Mouse (Mus musculus): ENCODE measurements around the gene Lama2.

Gene Lama2

DNA sequence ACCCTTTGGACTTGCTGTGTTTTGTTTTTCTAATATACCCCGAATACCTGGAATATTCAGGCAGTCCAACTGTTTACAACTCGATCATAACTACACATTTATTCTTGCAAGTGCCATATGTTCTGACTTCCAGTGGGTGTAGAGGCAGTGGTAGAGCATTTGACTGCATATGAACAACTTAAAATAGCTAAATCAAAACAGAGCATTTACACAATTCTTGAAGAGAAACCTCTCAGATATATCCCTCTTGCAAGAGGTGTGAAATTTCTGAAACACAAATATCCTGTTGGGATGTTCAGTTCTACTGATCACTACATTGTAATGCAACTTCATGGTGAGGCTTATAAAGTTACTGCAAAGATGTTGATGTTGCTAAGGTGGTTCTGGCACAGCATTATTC is 572.4 kb downstream of the Lama2 start:
- in situ Hi-C loops (cut with MboI; ENCODE audit: unreplicated experiment in 2 of 2) = no loop called here

- in situ Hi-C loops (cut with MboI; ENCODE audit: unreplicated experiment in 2 of 2) = no loop called here
Observed at GRCm38 (mm10) chr10:27041812-27042211, 577.7 kb downstream of the Lama2 start.

DNA sequence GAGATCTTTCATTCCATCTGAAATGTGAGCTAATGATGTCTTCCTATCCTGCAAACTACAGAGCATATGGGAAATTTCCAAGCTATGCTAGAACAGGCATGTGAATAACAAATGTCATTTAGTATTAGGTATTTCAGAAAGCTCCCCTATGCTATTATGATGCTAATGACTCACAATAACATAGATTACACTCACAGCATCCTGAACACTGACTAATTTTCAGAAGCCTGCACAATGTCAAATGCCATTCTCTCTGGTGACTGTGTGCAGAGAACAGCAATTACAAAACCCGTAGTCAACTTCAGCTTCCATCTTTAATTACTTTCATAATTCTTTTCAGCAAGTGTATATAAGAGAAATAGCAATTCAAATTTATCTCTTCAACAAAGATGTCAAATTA is 596.9 kb downstream of the Lama2 start:
- in situ Hi-C loops (cut with MboI; ENCODE audit: unreplicated experiment in 2 of 2) = no loop called here

DNA sequence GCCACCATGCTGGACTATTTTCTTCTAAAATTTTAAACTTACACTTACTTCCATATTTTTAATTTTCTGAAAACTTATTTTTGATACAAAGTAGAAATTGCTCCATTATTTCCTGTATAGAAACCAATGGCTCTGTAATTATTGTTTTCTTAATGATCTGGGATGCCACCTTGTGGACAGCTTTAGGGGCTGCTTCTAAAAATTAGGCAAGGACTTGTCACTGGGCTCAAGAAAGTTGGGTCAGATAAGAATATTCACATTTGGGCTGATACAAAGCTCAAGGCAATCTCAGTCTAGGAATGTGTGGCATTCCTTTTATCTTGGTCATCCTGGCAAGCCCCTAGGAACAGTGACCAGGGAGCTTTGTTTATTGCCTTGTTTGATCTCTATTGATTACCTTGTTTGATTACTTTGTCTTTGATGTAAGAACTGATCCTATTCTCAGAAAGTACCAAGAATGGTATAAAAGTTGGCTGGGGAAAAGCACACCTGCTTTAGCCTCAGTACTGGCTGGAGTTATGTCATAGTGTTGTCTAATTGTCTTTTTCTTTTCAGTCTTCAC is 606.7 kb downstream of the Lama2 start:
- in situ Hi-C loops (cut with MboI; ENCODE audit: unreplicated experiment in 2 of 2) = no loop called here

GRCm38 (mm10) chr10:27007364-27007763 is 612.2 kb downstream of the Lama2 start:
- in situ Hi-C loops (cut with MboI; ENCODE audit: unreplicated experiment in 2 of 2) = no loop called here

DNA sequence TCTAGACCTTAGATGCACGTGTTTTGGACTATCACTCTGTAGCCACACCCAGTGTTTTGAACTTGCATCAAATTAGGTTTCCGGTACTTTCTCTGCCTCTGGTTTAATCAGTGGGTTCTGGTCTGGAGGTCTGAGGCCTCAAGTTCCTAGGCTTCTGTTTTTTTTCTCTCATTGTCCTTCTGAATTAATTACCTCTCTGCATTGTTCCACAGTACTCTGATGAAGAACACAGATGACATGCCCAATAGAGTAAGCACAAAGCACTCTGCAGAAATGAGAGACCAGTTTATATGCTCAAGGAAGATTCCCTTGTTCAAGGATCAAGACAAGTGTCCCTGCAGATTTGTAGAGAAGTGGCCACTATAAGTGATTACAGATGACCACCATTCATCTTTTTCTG is 613.8 kb downstream of the Lama2 start:
- in situ Hi-C loops (cut with MboI; ENCODE audit: unreplicated experiment in 2 of 2) = no loop called here

GRCm38 (mm10) chr10:27001554-27002178 is 617.9 kb downstream of the Lama2 start:
- in situ Hi-C loops (cut with MboI; ENCODE audit: unreplicated experiment in 2 of 2) = no loop called here

GRCm38 (mm10) chr10:26996684-26997083 is 622.9 kb downstream of the Lama2 start:
- in situ Hi-C loops (cut with MboI; ENCODE audit: unreplicated experiment in 2 of 2) = loop anchor here (5.0 to 25.0 kb wide), 4 partner anchors 502 to 1734 kb away; no protein-coding TSS in a partner anchor

GRCm38 (mm10) chr10:26995987-26996386 is 623.6 kb downstream of the Lama2 start:
- in situ Hi-C loops (cut with MboI; ENCODE audit: unreplicated experiment in 2 of 2) = loop anchor here (5.0 to 25.0 kb wide), 4 partner anchors 501 to 1734 kb away; no protein-coding TSS in a partner anchor

GRCm38 (mm10) chr10:26995182-26995975 is 624.2 kb downstream of the Lama2 start:
- in situ Hi-C loops (cut with MboI; ENCODE audit: unreplicated experiment in 2 of 2) = loop anchor here (5.0 to 25.0 kb wide), 4 partner anchors 501 to 1733 kb away; no protein-coding TSS in a partner anchor

DNA sequence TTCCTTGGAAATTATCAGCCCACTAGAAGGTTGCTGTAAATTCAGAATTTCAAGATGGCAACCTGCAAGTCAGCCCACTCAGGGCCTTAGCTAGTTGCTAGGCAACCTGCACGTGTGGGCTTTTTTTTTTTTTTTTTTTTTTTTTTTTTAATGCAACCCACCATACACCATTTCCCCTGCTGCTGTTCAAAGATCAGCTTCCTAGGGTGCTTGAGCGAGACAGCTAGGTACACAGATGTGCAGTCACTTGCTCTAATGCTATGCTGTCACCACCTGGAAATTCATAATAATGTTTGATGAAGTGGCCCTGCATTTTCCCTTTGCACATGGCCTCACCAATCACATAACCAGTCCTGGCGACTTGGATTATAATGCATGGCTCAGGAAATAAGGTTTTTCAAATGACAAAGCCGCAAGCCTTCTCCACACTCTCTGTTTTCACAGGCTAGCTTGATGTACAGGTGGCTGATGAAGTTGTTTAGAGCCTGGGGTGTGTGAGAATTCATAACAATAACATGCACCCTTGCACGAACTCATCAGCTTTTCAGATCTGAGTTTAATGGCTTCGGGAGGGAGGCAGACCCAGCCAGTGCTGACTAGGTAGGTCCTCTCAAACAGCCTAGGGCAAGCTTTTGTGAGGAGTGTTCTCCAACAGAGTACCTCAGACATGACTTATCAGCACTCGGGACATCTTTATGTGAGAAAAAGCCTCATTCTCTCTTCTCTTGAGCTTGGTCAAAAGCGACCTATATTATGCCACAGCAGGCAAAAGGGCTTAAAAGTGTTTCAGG is 625.4 kb downstream of the Lama2 start:
- in situ Hi-C loops (cut with MboI; ENCODE audit: unreplicated experiment in 2 of 2) = loop anchor here (5.0 to 25.0 kb wide), 6 partner anchors 282 to 1732 kb away; no protein-coding TSS in a partner anchor

GRCm38 (mm10) chr10:26985451-26985850 is 634.1 kb downstream of the Lama2 start:
- in situ Hi-C loops (cut with MboI; ENCODE audit: unreplicated experiment in 2 of 2) = loop anchor here in 1 of 2 experiments (25.0 kb wide), 1 partner anchor 1723 kb away; no protein-coding TSS in a partner anchor

DNA sequence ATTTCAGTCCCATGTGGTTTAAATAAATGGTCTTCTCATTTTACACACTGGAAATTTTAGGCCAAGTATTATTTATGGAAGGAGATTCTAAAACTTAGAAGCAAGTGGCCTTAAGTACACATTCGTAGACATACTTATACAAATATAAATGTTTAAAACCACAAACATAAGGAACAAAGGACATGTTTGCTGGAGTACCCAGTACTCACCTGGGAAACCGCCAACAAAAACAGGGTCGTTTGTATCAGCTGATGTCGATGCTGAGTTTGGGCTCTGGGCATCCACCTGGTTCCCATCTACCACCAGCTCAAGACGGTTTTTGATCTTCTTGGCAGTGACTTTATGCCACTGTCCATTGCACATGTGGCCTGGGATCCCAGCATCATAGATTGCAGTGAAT is 635.5 kb downstream of the Lama2 start:
- in situ Hi-C loops (cut with MboI; ENCODE audit: unreplicated experiment in 2 of 2) = loop anchor here in 1 of 2 experiments (25.0 kb wide), 1 partner anchor 1722 kb away; no protein-coding TSS in a partner anchor

DNA sequence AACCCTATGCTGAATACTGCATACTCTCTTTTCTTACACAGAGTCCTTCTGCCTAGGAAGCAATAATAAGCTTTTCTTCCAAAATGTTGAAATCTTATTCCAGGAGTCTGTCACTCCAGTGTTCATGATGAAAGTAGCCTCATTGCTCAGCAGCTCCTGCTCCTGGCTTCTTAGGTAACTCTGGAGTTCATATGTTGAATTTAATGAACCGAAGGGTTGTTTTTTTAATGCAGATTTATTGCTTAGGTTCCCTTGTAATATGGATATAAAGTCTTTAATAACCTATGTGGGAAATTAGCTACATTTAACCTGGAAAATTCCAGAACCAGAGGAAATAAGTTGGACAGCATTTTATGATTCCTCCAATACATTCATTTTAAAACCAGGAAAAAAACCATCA is 636.0 kb downstream of the Lama2 start:
- in situ Hi-C loops (cut with MboI; ENCODE audit: unreplicated experiment in 2 of 2) = loop anchor here in 1 of 2 experiments (25.0 kb wide), 1 partner anchor 1721 kb away; no protein-coding TSS in a partner anchor

DNA sequence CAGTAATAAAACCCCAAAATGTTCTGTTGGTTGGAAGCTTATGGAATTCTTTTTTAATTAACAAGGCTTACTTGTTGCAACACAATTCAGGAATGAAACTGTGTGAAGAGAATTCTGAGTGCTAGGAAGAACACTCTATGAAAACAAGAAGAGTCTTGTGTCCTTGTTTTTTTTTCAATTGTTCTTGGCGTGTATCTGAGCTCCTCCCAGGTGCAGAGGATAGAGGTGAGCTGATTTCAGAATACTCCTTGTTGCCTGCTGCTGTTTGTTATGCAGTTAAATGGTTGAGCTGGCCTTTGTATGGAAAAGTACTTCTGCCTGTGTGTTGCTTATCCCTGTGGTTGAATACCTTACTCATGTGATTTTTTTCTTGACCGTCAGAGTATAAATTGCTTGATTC is 636.9 kb downstream of the Lama2 start:
- in situ Hi-C loops (cut with MboI; ENCODE audit: unreplicated experiment in 2 of 2) = loop anchor here in 1 of 2 experiments (25.0 kb wide), 1 partner anchor 1720 kb away; no protein-coding TSS in a partner anchor

- in situ Hi-C loops (cut with MboI; ENCODE audit: unreplicated experiment in 2 of 2) = loop anchor here in 1 of 2 experiments (25.0 kb wide), 1 partner anchor 1713 kb away; no protein-coding TSS in a partner anchor
Observed at GRCm38 (mm10) chr10:26975372-26975771, 644.2 kb downstream of the Lama2 start.

DNA sequence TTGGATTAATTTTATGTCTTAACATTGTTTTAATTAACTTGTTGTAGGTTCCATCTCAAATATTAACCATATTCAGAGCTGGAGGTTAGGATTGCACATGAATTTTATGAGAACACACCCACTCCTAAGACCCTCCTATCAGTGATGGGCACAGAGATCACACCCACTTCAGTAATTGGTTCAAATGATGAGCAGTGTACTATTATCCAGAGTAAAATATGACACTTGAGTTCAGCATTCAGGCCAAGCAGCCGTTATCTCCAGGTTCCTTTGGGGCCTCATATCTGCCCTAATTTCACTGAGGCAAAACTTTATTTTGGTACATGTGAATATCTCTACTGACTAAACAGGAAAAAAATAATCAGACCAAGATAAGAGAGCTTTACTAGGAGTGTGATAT is 645.3 kb downstream of the Lama2 start:
- in situ Hi-C loops (cut with MboI; ENCODE audit: unreplicated experiment in 2 of 2) = no loop called here

DNA sequence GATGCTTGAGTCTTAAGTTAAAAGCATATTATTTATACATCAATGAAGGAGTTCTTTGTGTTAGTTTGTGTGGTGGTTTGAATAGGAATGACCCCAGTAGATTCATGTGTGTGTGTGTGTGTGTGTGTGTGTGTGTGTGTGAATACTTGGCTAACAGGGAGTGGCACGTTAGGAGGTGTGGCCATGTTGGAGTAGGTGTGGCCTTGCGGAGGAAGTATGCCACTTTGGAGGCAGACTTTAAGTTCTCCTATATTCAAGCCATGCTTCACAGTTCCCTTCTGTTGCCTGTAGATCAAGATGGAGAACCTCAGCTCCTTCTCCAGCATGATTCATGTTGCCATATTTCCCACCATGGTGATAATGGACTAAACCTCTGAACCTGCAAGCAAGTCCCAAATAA is 646.0 kb downstream of the Lama2 start:
- in situ Hi-C loops (cut with MboI; ENCODE audit: unreplicated experiment in 2 of 2) = no loop called here

DNA sequence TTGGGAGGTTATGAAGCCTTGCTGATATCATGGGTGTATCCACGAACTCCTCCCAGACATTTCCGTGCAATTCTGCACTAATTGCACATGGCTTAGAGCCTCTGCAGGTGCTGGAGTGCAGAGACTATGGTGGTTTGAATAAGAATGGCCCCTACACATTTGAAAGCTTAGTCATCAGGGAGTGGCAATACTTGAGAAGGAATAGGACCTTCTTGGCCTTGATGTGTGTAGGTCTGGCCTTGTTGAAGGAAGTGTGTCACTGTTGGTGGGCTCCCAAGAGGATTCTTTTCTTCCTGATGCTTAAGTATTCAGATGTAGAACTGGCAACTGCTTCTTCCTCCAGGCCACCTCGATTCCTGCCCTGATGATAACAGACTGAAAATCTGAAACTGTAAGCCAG is 661.0 kb downstream of the Lama2 start:
- in situ Hi-C loops (cut with MboI; ENCODE audit: unreplicated experiment in 2 of 2) = no loop called here

DNA sequence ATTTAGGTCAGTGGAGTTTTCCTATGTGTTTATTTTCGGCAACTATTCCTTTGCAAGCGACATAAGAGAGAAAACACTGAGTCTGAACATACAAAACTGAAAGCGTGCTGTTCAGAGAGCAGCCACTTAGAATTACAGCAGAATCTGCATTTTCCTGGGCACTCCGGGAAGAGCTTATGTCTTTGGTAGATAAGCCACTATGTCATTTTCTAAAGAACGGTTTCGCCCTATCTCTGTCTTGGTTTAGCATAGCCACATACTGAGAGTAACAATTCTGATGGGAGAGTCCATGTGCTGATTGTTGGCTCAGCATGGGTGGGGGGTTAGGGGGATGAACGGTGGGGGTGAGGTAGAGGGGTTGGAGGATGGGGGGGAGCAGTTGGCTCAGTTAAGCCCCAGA is 669.1 kb downstream of the Lama2 start:
- in situ Hi-C loops (cut with MboI; ENCODE audit: unreplicated experiment in 2 of 2) = no loop called here
